Mouse (Mus musculus): ENCODE data around the gene Rabggta.

- no peak for TF ChIP-seq CTCF (IDR thresholded peaks at IDR 0.05)
- TF ChIP-seq EP300 (IDR thresholded peaks at IDR 0.05), result no peak
Observed at GRCm38 (mm10) chr14:55734869-55735268, 12.8 kb upstream of the Rabggta start.
